Mouse (Mus musculus) intestine, postnatal 0 days (tissue): ENCODE results near the gene Atg101. TPM values are rescaled to one million over a fixed set of nuclear protein-coding genes. Genes with fewer than 3 reads are reported as not detected.
A peak's percentile ranks its signal among the peaks of the same experiment; 100 is the strongest.

Source experiments
- ATAC-seq: fragments of 200-750 bp; cut with Nextera tagmentation; 2 replicates; pipeline ENCODE4 v1.8.0; 2017; ENCODE audit warnings: mild to moderate bottlenecking, moderate TSS enrichment, moderate library complexity
- H3K27ac ChIP-seq: fragments of 300-500 bp; sonication (generic); 2 replicates; pipeline ENCODE4 v1.5.1; 2014; ENCODE audit warnings: mild to moderate bottlenecking, low read depth, low read length, moderate library complexity
- H3K27me3 ChIP-seq: fragments of 300-500 bp; sonication (generic); replicated peaks from 2 replicates; pipeline ENCODE4 v1.6.1; 2014; ENCODE audit warnings: low read length, mixed read lengths; ENCODE audit not compliant: control insufficient read depth, insufficient read depth
- H3K36me3 ChIP-seq: fragments of 300-500 bp; sonication (generic); 2 replicates; pipeline ENCODE4 v1.6.1; 2014; ENCODE audit warnings: mild to moderate bottlenecking, moderate library complexity; ENCODE audit not compliant: control insufficient read depth, insufficient read depth
- H3K4me1 ChIP-seq: fragments of 300-500 bp; sonication (generic); replicated peaks from 2 replicates; pipeline ENCODE4 v1.6.1; 2014; ENCODE audit warnings: antibody characterized with exemption, low read length, mixed read lengths; ENCODE audit not compliant: control insufficient read depth, insufficient read depth
- H3K4me2 ChIP-seq: fragments of 300-500 bp; sonication (generic); replicated peaks from 2 replicates; pipeline ENCODE4 v1.6.1; 2014; ENCODE audit warnings: low read depth, mild to moderate bottlenecking, moderate library complexity
- H3K4me3 ChIP-seq: fragments of 300-500 bp; sonication (generic); 2 replicates; pipeline ENCODE4 v1.5.1; 2014; ENCODE audit warnings: low read depth, low read length
- H3K9ac ChIP-seq: fragments of 300-500 bp; sonication (generic); 2 replicates; pipeline ENCODE4 v1.6.1; 2014; ENCODE audit warnings: mild to moderate bottlenecking, low read depth, low read length
- H3K9me3 ChIP-seq: fragments of 300-500 bp; sonication (generic); 2 replicates; pipeline ENCODE4 v1.6.1; 2016; ENCODE audit warnings: mixed run types; ENCODE audit not compliant: control insufficient read depth
- CTCF ChIP-seq: sonication (generic); IDR thresholded peaks from 2 replicates; pipeline ENCODE4 v1.5.1; 2016; ENCODE audit warnings: low read depth, mild to moderate bottlenecking, control low read depth, antibody characterized with exemption, moderate library complexity
- WGBS: fragments of 180-500 bp; shearing (Covaris S2); extraction: QIAGEN DNeasy Blood & Tissue Kit; methylation state at CpG from one replicate; pipeline ENCODE4 v1.1.7; 2014; 5-methylcytosine and 5-hydroxymethylcytosine counted together
- polyA plus RNA-seq: library from polyadenylated mRNA; unstranded; fragments of >200 nt; fragmentation: Nextera tagmentation; extraction: Ambion mirVana; gene quantifications from 2 replicates; pipeline ENCODE4 v1.2.1, GENCODE M21; 2015

Atg101 gene
- polyA plus RNA-seq, 1 experiment from 2014 or later: 50.9 TPM

DNA sequence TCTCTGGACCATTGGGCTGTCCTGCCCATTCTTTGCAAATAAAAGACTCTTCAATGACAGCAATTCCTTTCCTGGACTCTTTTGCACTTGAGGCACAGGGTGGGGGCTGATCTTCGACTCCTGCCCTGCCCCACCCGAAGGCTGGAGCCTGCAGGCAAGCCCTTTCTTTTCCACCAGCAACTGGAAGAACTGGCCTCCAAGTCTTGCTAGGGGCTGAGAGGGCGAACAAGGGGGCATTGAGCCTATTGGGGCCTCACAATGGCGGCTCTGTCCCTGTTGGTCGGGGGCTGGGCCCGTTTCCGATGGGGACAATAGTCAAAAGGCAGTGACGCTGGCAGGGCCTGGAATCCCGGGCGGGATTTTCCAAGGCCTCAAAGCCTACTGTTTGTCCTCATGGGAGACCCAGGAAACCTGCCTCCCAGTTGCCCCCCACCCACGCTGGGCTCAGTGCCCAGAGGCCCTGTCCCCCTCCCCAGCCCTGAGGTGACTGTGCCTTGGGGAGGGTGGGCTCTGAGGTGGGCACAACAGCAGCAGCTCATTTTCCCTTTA, 6.6 kb upstream of the Atg101 start:
- peak; percentile 42; the same call in 1 of the 2 replicates for ATAC-seq
- Histone ChIP-seq H3K9ac (0 out of 2 replicates have a peak overlapping the region, but pooled peaks have one; percentile 17), H3K4me3 (no peak overlapping the region), H3K27me3 (no peaks in the 10 kb centered on the region), H3K36me3 (peaks cover 7% of the 10 kb centered on the region; the same call in 1 of the 2 replicates), H3K4me1 (no peaks in the 10 kb centered on the region), H3K27ac (no peak overlapping the region), H3K4me2 (no peak overlapping the region), H3K9me3 (no peaks in the 10 kb centered on the region)
- no peak for TF ChIP-seq CTCF
- WGBS: 34% methylated on average over 11 of the region's 11 CpGs

DNA sequence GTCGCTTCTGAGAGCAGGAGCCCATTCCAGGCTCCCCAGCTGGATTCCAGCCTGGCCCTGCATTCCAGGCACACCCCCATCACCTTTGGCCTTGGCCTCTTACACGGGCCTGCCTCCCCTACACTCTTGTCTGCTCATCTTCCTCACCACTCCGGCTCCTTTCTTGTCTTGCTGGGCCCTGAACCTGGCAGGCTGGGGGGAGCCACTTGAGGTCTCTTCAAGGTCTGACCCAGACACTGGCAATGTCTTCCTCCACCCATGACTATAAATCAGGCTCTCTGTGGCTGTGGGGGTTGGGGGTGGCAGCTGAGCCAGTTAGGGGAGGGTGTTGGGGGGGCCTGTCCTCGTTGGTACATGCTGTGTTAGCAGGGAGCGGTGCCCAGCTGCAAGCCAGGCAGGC, 5.5 kb upstream of the Atg101 start:
- no peak overlapping the region for H3K4me3 ChIP-seq
- no peak overlapping the region for H3K9ac ChIP-seq
- TF ChIP-seq CTCF: no peak
- no peaks in the 10 kb centered on the region for H3K27me3 ChIP-seq
- no peaks in the 10 kb centered on the region for H3K9me3 ChIP-seq
- no peak overlapping the region for H3K4me2 ChIP-seq
- WGBS: 41% methylated on average over 5 of the region's 5 CpGs
- ATAC-seq: no peak
- no peaks in the 10 kb centered on the region for H3K4me1 ChIP-seq
- no peaks in the 10 kb centered on the region for H3K36me3 ChIP-seq
- no peak overlapping the region for H3K27ac ChIP-seq

DNA sequence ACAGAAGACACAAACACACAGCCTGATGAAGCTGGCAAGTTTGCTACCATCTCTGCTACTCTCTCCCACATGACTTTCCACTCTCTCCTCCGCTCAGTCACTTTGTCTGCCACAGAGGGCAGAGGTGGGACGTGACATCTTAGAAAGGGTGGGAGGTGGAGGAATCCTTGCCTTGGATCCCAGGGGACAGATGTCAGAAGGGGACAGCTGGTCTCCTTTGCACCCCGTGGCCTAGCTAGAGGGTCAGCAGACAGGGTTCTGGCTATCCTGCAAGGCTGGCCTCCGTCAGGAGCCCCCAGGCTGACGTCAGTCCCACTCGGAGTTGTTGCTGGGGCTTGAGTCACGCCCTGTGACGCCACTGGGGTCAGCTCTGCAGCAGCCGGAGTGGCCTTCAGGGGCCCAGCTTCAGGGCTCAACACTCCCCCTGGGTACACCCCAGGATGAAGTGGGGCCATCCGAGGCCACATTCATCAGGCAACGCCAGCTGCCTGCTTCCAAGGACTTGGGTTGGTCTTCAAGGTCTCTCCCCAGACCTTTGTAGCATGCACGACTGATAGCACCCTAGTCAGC, 4.6 kb upstream of the Atg101 start:
- H3K9me3 ChIP-seq: no peaks in the 10 kb centered on the region
- WGBS: 46% methylated on average over 12 of the region's 12 CpGs
- no peaks in the 10 kb centered on the region for H3K27me3 ChIP-seq
- 0 out of 2 replicates have a peak, but pooled peaks cover under 1% of the 10 kb centered on the region for H3K4me1 ChIP-seq
- H3K27ac ChIP-seq: no peak overlapping the region
- H3K9ac ChIP-seq: no peak overlapping the region
- H3K4me2 ChIP-seq: no peak overlapping the region
- H3K4me3 ChIP-seq: no peak overlapping the region
- ATAC-seq: no peak
- H3K36me3 ChIP-seq: no peaks in the 10 kb centered on the region
- no peak for TF ChIP-seq CTCF

DNA sequence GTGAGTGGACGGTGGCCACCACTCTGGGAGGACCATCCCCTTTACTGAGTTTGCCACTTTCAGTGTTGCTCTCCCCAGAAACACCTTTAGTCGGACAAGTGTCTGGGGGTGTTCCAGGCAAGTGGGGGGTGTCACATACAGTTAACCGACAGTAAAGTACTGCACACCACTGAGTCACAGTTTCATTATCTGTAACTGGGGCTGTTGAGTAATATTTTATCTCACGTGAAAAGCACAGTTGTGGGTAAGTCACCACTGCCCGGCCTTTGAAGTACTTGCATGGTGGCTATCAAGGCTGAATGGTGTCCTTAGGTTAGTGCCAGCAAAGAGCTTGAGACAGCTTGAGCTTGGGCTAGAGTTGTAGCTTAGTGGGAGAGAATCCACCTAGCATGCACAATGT, 1.6 kb upstream of the Atg101 start:
- no peak for ATAC-seq
- no peaks in the 10 kb centered on the region for H3K9me3 ChIP-seq
- 0 out of 2 replicates have a peak, but pooled peaks cover 7% of the 10 kb centered on the region for H3K4me1 ChIP-seq
- TF ChIP-seq CTCF: no peak
- no peaks in the 10 kb centered on the region for H3K27me3 ChIP-seq
- WGBS: 62% methylated on average over 5 of the region's 5 CpGs
- H3K4me3 ChIP-seq: no peak overlapping the region
- peaks cover 13% of the 10 kb centered on the region for H3K36me3 ChIP-seq
- H3K9ac ChIP-seq: no peak overlapping the region
- H3K4me2 ChIP-seq: no peak overlapping the region
- no peak overlapping the region for H3K27ac ChIP-seq

DNA sequence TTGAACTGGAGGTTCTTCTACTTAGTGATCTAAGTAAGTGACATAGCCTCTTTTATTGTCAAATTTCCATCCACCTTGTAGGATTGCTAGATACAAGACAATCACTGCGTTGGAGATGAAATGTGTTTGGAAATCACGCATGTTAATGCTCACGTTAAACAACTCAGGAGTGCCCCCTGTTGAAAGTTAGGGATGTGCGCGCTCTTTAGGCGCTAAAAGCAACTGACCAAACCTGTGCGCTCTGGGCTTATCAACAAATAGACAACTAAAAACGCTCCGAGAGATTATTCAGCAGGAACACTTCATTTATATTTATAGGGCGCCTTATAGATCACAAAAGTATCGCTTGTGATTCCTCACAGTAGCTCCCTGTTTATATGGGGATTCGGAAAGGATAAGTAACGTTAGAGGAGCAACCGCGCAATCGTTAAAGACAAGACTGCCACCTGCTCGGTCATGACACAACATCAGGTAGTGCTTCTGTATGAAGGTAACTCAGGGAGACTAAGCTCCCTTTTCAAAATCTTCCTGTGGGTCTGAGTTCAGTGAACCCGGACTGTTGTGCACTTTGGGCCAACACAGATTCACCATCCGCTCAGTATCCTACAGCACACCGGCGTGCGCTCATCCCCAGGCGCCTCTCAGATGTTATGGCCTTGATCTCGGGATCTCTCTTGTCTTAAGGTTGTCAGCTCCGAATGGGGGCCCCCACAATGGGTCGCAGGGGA, 725 bp upstream of the Atg101 start:
- 0 out of 2 replicates have a peak overlapping the region, but pooled peaks have one; percentile 47 for H3K27ac ChIP-seq
- H3K4me3 ChIP-seq: peak overlapping the region; percentile 72
- TF ChIP-seq CTCF: peak; percentile 81
- peaks cover 20% of the 10 kb centered on the region for H3K36me3 ChIP-seq
- under 1% methylated on average over 26 of the region's 26 CpGs for WGBS
- peak overlapping the region; percentile 85 for H3K4me2 ChIP-seq
- H3K9me3 ChIP-seq: no peaks in the 10 kb centered on the region
- H3K9ac ChIP-seq: peak overlapping the region; percentile 73
- H3K27me3 ChIP-seq: no peaks in the 10 kb centered on the region
- H3K4me1 ChIP-seq: 0 out of 2 replicates have a peak, but pooled peaks cover 7% of the 10 kb centered on the region
- ATAC-seq: no peak

DNA sequence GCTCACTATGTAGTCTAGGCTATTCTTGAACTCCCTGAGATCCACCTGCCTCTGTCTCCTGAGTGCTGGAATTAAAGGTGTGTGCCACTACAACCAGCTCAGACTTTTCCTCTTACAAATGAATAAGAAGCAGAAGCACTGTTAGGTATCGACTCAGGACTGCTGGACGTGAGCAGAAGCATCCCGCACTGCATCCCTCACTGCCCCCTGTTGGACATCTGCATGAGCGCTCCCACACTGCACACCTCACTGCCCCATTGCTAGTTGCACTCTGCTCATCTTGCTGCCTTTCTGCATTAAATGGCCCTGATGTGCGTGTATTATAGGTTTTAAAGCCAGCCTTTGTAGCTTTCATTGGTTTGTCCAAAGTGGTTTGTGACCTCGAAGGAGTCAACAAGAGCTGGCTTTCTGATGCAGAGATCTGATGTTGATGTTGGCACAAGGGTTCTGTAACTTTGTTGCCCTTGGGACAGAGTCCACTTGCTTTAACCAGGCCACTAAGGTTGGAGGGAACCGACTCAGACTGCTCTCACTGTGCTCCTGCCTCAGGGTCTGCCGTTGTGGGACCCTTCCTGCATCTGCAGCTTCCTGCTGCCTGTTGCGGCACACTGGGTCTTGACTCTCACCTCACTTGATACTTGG, 2.2 kb downstream of the Atg101 start:
- peak; percentile 77 for TF ChIP-seq CTCF
- Histone ChIP-seq H3K27me3 (no peaks in the 10 kb centered on the region), H3K9ac (no peak overlapping the region), H3K27ac (no peak overlapping the region), H3K9me3 (no peaks in the 10 kb centered on the region), H3K4me1 (0 out of 2 replicates have a peak, but pooled peaks cover 7% of the 10 kb centered on the region), H3K36me3 (peaks cover 49% of the 10 kb centered on the region), H3K4me2 (no peak overlapping the region), H3K4me3 (no peak overlapping the region)
- 66% methylated on average over 9 of the region's 9 CpGs for WGBS
- no peak for ATAC-seq
